Mouse (Mus musculus): Measurements from ENCODE around the gene Otulin.
A peak's percentile ranks its signal among the peaks of the same experiment; 100 is the strongest.

Otulin gene

GRCm38 (mm10) chr15:27612533-27613221 lies 17.8 kb downstream of the Otulin start:
- peak; percentile 64 for DNase-seq

- DNase-seq: no peak
Measured at GRCm38 (mm10) chr15:27609554-27609953, 20.9 kb downstream of the Otulin start.

GRCm38 (mm10) chr15:27605252-27605651 lies 25.2 kb downstream of the Otulin start:
- no peak for DNase-seq

GRCm38 (mm10) chr15:27604558-27604957 lies 25.9 kb downstream of the Otulin start:
- no peak for DNase-seq

DNA sequence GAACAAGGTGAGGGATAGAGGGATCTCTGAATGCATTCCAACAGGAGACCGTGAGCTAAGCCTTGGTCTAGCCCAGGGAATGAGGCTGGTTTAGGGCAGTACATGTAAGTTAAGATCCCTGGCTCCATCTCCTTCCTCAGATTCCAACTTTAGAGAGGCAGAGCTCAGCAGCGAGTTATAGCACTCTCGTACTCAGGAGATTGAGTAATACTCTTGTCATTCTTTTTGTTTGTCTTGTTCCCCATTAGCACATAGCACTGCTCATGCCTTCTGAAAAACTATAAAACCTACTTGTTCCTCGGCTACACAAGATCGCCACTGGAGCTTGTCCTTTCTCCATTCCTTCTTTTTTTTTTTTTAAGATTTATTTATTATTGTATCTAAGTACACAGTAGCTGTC lies 30.0 kb downstream of the Otulin start:
- no peak for DNase-seq

GRCm38 (mm10) chr15:27598786-27599385 lies 31.6 kb downstream of the Otulin start:
- DNase-seq: no peak

GRCm38 (mm10) chr15:27597516-27597915 lies 33.0 kb downstream of the Otulin start:
- DNase-seq: no peak

DNA sequence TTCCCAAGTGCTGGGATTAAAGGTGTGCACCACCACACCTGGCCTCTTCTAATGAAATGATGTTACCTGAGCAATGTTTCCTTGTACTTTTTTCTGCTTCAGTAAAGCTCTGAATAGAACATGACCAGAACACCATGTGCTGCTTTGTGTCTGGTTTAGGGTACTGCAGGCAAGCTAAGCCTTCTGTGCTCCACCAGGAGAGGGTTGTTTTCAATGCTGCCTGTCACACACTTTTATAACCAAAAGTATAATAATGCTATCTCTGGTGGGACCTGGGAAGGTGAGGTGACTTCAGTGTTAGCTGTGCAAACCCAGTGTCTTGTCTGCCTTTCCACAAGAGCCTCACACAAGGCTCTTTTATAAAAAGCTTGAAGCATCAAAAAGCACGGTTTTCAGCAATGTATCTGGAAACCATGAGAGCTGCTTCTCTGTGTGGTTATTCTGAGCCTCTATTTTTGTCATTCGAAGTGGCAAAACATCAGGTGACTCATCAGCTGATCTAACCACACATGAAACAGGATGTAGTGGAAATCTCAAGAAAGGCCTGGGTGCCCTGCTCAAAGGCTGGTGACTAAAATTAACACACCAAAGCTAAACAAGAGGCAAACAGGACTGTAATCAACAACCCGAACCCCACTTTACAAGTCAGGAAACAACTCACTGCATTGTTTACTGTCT lies 33.9 kb downstream of the Otulin start:
- no peak for DNase-seq

DNA sequence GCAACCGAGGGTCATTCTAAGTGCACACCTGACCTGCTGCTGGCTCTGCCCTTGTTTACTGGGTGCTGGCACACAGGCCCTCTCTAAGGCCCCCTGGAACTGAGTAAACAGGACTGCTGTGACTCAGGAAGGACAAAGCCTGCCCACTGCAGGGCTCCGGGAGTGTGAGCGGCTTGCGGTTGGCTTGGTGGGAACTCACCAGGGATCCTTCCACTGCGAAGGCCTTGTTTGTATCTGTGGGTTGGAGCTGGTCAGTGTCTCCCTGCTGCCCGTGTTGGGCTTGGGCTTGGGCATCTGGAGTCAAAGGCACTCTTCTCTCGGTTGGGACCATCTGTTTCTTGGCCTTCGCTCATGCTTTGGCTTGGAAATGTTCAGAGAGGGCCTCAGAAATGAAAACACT lies 34.9 kb downstream of the Otulin start:
- no peak for DNase-seq

DNA sequence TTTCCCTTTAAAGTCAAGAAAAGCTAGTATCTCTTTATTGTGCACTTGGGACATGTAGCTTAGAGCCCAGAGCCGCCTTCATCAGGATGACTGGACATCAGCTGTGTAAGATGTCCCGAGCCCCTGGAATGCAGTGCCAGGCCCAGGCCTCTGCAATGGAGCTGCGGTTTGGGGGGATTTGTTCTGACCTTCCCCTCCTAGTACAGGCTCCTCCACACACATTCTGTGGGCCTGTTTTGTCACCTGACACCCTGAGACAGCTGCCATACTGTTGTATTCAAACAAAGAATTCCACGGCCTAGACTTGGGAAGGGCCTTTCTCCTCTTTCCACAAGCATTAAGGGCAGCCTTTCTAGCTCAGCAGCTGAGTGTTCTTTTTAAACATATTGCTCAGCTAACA lies 35.5 kb downstream of the Otulin start:
- no peak for DNase-seq

DNA sequence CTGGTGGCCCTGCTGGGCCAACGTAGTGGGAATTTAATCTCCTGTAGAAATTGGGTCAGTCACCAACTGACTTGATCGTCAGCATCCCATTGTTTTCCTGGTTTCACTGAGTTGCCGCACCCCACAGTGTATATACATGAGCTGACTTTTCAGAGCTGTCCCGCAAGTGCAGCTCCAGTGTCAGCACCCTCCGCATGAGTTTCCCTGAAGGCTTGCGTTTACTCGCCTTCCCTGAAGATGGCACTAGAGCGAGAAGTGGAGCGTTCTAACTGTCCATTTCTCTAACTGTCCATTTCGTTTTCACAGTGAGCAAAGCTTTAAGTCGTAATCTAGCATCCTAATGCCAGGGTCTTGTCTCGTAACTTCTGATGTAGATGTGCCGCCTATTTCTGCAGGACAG lies 36.8 kb downstream of the Otulin start:
- DNase-seq: peak; percentile 57

DNA sequence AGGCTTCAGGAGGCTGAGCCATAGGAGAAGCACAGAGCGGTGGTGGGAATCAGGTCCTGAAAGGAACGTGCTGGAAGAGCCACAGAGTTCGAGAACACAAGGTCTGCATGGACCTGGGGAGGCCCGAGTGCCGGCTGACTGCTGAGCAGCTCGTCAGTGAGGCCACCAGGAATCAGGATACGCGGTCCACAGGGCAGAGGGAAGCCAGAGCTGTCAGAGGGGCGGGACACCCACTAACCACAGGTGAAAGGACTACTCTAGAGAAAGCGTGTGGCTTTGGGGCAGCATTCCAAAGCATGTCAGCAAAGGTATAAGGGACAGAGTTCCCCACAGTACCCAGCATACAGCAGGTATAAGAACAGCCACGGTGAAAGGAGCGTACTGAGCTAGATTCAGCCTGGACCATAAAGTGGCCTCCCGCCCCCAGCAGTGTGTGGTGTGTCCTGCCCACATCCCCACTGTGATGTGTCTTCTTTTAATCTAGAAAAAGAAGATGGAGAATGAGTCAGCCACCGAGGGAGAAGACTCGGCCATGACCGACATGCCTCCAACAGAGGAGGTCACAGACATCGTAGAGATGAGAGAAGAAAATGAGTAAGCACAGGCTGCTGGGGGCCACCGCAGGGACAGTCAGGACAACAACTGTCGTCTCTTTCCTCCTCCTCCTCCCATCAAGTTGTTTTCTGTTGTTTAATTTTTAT lies 37.7 kb downstream of the Otulin start:
- DNase-seq: no peak

DNA sequence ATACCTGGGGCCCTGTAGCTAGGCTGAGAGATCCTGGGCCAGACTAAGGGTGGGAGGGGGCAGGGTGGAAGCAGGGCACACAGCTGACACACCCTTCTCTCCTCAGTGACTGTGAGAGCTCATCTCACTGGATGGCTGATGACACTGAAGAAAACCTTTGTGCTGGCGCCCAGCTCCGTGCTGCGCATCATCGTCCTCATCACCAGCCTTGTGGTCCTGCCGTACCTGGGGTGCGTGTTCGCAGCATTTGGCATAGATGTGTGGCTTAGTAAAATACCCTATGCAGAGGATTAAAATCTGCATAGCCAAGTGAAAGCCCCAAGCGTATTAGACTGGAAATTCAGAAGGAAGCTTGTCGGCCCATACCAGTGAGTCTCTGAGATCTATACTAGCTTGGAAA lies 39.7 kb downstream of the Otulin start:
- no peak for DNase-seq

GRCm38 (mm10) chr15:27588087-27588826 lies 42.2 kb downstream of the Otulin start:
- DNase-seq: no peak

- DNase-seq: no peak
Measured at GRCm38 (mm10) chr15:27586093-27586480, 44.4 kb downstream of the Otulin start.

DNA sequence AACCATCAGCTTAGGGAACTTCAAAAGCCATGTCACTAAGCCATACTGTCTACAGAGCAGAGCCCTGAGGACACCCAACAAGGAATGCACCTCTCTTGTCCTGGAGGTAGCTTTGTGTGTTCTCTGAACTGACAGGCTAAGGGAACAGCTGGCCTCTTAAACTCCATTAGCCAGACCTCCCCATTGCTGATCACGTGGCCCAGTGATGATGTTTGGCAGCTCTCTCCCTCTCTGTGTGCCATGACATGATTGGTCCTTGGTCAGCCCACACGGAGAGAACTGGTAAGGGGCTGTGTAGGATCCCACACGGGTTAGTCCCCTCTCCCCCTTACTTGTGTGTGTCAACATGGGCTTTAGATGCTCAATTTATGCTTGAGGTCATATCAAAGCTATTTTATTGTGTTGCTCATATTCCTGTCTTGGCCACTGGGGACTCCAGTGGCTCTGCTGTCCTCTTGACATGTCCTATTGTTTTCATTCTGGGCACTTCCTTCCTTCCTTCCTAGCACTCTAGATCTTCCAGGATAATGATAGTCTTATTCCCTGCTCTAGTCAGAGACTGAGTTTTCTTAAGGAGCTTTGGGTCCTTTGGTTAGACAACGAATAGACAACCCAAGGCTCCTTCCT lies 44.9 kb downstream of the Otulin start:
- no peak for DNase-seq

DNA sequence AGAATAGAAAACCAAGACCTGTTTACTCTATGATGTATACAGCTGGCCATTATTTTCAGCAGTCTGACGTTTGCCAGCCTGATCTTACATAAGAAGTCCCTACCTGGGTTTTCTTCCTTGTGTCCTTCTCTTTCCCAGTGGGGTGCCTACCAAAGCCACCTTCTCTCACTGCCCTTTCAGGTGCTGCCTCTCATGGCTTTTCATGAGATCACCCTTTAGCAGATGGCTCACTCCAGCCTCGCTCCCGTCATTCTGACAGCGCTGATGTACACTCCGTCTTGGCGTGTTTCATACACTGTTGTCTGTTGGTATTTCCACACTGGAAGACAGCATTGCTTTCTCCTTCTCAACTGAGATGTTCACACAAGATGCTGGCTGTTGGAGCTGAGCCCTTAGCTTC lies 46.9 kb downstream of the Otulin start:
- no peak for DNase-seq

GRCm38 (mm10) chr15:27583042-27583441 lies 47.5 kb downstream of the Otulin start:
- peak; percentile 59 for DNase-seq

DNA sequence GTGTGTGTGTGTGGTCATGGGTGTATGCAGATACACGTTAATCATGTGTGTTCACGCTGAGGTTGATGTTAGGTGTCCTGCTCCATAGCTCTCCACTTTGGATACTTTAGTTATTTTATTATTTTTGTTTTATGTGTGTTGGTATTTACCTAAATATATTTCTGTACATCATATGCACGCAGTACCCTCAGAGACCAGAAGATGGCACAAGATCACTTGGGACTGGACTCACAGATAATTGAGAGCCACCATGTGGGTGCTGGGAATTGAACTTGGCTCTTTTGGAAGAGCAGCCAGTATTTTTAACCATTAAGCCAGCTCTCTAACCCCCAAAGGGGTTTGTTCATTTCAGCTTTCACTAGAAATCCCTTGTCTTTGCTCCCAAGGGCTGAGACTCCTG lies 48.1 kb downstream of the Otulin start:
- DNase-seq: no peak

DNA sequence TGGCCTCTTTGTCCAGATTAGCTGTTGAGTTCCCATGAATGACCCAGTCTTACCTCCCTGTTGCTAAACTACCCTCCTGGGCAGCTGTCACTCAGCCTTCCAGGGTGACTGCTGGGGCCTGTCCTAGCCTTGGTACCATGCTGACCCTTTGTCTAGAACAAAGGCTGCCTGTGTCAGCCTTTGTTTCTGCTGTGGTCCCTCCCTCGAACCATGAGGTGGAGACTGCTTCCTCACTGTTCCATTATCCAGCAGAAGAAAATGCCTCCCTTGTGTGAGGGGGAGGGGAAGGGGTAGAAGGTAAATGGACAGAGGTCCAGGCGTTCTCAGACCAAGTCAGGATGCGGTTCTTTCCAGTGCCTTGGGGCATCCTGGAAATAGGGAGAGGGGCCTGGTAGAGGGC lies 48.9 kb downstream of the Otulin start:
- DNase-seq: no peak

DNA sequence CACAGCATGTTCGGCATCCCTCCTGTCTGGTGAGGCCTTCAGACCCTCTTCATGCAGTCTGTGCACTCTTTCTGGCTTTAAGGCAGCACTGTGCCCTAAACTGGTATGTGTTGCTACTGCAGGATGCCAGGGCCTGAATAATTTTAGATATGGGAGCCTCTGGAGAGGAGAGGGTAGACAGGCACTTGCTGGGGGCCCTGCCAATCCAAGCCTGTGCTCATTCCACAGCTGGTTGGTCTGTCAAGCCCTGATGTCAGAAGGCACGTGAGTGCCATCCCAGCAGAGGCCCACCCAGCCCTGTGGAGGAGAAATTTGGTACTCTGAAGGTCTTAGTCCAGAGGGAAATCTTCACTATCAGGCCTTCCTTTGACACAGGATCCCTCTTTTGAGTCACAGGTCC lies 49.7 kb downstream of the Otulin start:
- no peak for DNase-seq

DNA sequence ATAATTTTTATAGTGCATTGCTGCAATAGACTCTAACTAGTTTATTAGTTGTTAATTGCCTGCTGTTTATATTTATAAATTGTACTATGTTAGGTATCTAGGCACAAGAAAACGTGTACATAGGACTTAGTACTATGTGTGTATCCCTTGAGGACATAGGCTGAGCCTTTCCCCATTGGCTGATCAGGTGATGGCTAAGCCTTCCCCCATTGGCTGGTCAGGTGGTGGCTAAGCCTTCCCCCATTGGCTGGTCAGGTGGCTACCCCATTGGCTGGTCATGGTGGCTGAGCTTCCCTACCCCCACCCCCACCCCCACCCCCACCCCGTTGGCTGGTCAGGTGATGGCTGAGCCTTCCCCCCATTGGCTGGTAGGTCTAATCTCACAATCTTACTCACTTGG lies 50.6 kb downstream of the Otulin start:
- DNase-seq: no peak

DNA sequence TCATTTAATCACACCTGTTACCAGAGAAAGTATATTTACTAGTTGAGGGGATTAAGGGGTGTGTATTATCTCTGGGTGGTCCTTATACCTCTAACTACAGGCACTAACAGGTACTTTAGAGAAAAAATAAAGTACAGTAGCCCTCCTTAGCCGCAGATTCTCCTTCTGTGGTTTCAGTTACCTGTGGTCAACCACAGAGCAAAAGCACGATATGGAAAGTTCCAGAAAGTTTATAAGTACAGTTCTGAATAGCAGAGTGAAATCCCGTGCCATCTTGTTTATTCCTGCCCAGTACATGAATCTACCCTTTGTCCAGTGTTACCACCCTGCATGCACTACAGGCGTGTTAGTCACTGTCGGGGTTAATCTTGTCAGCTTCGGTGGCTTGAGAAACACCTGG lies 51.6 kb downstream of the Otulin start:
- no peak for DNase-seq

All from right cerebral cortex, postnatal 14 days (tissue).